Mouse (Mus musculus): ENCODE data around the gene Ednrb.

DNA sequence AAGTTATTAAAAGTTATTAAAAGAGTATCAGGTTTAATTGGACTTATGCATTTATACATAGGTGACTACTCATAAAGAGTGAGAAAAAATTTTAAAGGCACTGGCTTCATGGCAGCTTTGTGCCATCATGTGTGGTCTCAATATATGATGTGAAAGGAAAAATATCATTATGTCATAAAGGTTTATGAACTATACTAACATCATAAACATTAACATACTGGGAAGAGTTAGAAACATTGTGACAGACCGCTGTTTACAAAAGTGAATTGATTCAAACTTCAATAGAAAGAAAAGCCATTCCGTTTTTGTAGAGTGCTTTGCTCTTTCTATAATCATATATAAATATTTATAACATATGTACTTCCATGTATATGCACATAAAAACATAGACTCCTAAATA, 22.4 kb upstream of the Ednrb start:
- TF ChIP-seq CTCF (IDR thresholded peaks at IDR 0.05) (no peak), EP300 (IDR thresholded peaks at IDR 0.05) (no peak)

All from lung, postnatal 0 days (tissue).